Mouse (Mus musculus) heart, embryonic 15.5 days (tissue): ENCODE measurements around the gene Il22ra1. TPM values are rescaled to one million over a fixed set of nuclear protein-coding genes. Genes with fewer than 3 reads are reported as not detected.

Experiments
- ATAC-seq: fragments of 200-750 bp; cut with Nextera tagmentation; replicated peaks from 2 replicates; pipeline ENCODE4 v1.8.0; 2017; ENCODE audit warnings: low read depth, moderate TSS enrichment; ENCODE audit not compliant: insufficient number of reproducible peaks, insufficient read depth, low FRiP score
- H3K27ac ChIP-seq: fragments of 300-500 bp; sonication (generic); 2 replicates; pipeline ENCODE4 v1.5.1; 2015; ENCODE audit warnings: mild to moderate bottlenecking, inconsistent platforms
- H3K27me3 ChIP-seq: fragments of 300-500 bp; sonication (generic); 2 replicates; pipeline ENCODE4 v1.6.1; 2015; ENCODE audit warnings: inconsistent platforms
- H3K36me3 ChIP-seq: fragments of 300-500 bp; sonication (generic); 2 replicates; pipeline ENCODE4 v1.6.1; 2015; ENCODE audit warnings: mild to moderate bottlenecking, inconsistent platforms
- H3K4me1 ChIP-seq: fragments of 300-500 bp; sonication (generic); replicated peaks from 2 replicates; pipeline ENCODE4 v1.6.1; 2015; ENCODE audit warnings: inconsistent platforms
- H3K4me2 ChIP-seq: fragments of 300-500 bp; sonication (generic); 2 replicates; pipeline ENCODE4 v1.6.1; 2015; ENCODE audit warnings: inconsistent platforms, mild to moderate bottlenecking, moderate library complexity
- H3K4me3 ChIP-seq: fragments of 300-500 bp; sonication (generic); 2 replicates; pipeline ENCODE4 v1.5.1; 2015; ENCODE audit warnings: mild to moderate bottlenecking, inconsistent platforms
- H3K9ac ChIP-seq: fragments of 300-500 bp; sonication (generic); 2 replicates; pipeline ENCODE4 v1.6.1; 2015; ENCODE audit warnings: mild to moderate bottlenecking, inconsistent platforms
- H3K9me3 ChIP-seq: fragments of 300-500 bp; sonication (generic); replicated peaks from 2 replicates; pipeline ENCODE4 v1.6.1; 2016; ENCODE audit warnings: inconsistent platforms
- WGBS: fragments of 180-500 bp; shearing (Covaris S2); methylation state at CpG from one replicate; pipeline ENCODE4 v1.1.7; 2015; ENCODE audit warnings: mixed read lengths; 5-methylcytosine and 5-hydroxymethylcytosine counted together
- polyA plus RNA-seq: library from polyadenylated mRNA; unstranded; fragments of >200 nt; fragmentation: Nextera tagmentation; extraction: Ambion mirVana; gene quantifications from 2 replicates; pipeline ENCODE4 v1.2.1, GENCODE M21; 2015

Gene Il22ra1
- polyA plus RNA-seq, 1 experiment from 2014 or later = 0.06 TPM

GRCm38 (mm10) chr4:135752779-135753164 lies 24.8 kb downstream of the Il22ra1 start:
- Histone ChIP-seq H3K9me3 (peaks cover 7% of the 10 kb centered on the region), H3K27ac (no peak overlapping the region), H3K4me3 (no peak overlapping the region), H3K27me3 (no peaks in the 10 kb centered on the region), H3K36me3 (no peaks in the 10 kb centered on the region), H3K4me1 (no peaks in the 10 kb centered on the region), H3K9ac (no peak overlapping the region), H3K4me2 (no peak overlapping the region)
- ATAC-seq = no peak
- 76% methylated on average over 8 of the region's 8 CpGs for WGBS

DNA sequence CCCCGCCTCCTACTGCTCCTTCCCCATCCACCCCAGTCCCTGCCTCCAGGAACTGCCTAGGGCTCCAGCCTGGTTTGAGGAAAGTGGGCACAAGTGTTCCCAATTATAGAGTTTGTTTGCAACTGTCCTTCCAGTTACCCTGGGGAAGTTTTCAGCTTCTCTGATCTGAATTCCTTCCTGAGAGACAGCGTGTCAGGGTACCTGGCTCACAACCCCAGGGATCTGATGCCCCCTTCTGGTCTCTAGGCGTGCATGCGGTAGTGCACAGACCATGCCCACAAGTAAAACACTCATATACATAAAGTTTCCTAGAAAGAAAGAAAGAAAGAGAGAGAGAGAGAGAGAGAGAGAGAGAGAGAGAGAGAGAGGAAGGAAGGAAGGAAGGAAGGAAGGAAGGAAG lies 30.4 kb downstream of the Il22ra1 start:
- H3K9ac ChIP-seq = no peak overlapping the region
- ATAC-seq = no peak

GRCm38 (mm10) chr4:135758825-135759224 lies 30.9 kb downstream of the Il22ra1 start:
- H3K9ac ChIP-seq = no peak overlapping the region
- H3K36me3 ChIP-seq = no peaks in the 10 kb centered on the region
- H3K27ac ChIP-seq = no peak overlapping the region
- peaks cover 14% of the 10 kb centered on the region for H3K4me1 ChIP-seq
- no peak for ATAC-seq
- no peak overlapping the region for H3K4me2 ChIP-seq
- WGBS = 49% methylated on average over 6 of the region's 6 CpGs
- H3K27me3 ChIP-seq = no peaks in the 10 kb centered on the region
- H3K4me3 ChIP-seq = no peak overlapping the region
- peaks cover 7% of the 10 kb centered on the region for H3K9me3 ChIP-seq

More for the DNA sequence above, 30.4 kb downstream of the Il22ra1 start:
- no peaks in the 10 kb centered on the region for H3K27me3 ChIP-seq
- H3K27ac ChIP-seq = no peak overlapping the region
- peaks cover 14% of the 10 kb centered on the region for H3K4me1 ChIP-seq
- H3K9me3 ChIP-seq = peaks cover 7% of the 10 kb centered on the region
- 34% methylated on average over 4 of the region's 4 CpGs for WGBS
- no peaks in the 10 kb centered on the region for H3K36me3 ChIP-seq
- no peak overlapping the region for H3K4me2 ChIP-seq
- H3K4me3 ChIP-seq = no peak overlapping the region

DNA sequence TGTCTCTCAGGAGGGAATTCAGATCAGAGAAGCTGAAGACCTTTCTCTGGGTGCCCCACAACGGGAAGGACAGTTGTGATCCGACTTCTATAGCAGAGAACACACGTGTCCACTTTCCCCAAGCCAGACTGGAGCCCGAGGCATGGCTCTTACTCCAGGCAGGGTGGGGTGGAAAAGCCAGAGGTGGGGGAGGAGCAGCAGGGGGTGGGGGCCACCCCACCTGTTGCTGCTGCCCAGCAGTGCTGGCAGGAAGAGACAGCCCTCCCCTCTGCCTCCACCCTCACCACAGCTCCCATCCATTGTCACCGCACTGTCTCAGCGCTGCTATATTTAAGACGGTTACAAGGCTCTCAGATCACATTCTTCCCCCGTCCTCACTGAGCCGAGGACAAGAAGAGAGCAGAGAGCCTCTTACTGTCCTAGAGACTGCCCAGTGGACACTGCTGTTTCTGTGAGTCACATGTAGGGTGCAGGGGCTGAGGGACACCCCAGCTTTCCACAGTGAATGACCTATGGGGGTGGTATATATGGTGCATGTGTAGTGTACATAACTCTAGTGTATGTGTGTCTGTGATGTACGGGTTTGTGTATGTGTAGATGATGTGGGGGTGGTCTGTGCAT lies 31.5 kb downstream of the Il22ra1 start, which contains the start of gene Myom3:
TSS of gene Myom3 (plus strand) at position 360 of the 621 bp plus-strand sequence.
- Histone ChIP-seq H3K4me1 (peaks cover 14% of the 10 kb centered on the region), H3K9ac (no peak within 1 kb of the TSS), H3K4me3 (no peak within 1 kb of the TSS), H3K9me3 (peaks cover 1% of the 10 kb centered on the region; the same call in 1 of the 2 replicates), H3K27ac (no peak within 1 kb of the TSS), H3K4me2 (no peak within 1 kb of the TSS), H3K27me3 (no peaks in the 10 kb centered on the region), H3K36me3 (no peaks in the 10 kb centered on the region)
- WGBS = 35% methylated on average over 10 of the region's 10 CpGs
- no peak for ATAC-seq

DNA sequence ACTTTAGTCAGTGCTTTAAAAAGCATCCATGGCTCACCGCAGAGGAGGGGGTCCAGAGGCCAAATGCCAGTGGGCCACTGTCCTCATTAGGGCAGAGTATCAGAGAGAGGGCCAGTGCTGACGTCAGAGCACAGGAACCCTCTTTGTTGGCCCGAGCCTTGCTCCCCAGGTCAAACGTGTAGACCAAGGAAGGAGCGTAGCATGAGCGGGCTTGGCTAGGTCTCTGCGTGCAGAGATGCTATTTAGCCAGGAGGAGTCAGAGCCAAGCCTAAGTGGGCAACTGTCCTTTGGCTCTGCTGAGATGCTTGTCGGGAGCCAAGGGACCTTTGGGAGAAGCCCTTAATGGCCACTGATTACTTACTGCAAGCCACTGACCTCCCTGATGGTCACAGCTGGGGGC lies 33.1 kb downstream of the Il22ra1 start:
- WGBS = 67% methylated on average over 8 of the region's 8 CpGs
- no peak overlapping the region for H3K4me2 ChIP-seq
- no peak for ATAC-seq
- H3K27me3 ChIP-seq = no peaks in the 10 kb centered on the region
- H3K4me1 ChIP-seq = peaks cover 14% of the 10 kb centered on the region
- H3K9me3 ChIP-seq = no peaks in the 10 kb centered on the region
- no peaks in the 10 kb centered on the region for H3K36me3 ChIP-seq
- no peak overlapping the region for H3K4me3 ChIP-seq
- no peak overlapping the region for H3K27ac ChIP-seq
- no peak overlapping the region for H3K9ac ChIP-seq

DNA sequence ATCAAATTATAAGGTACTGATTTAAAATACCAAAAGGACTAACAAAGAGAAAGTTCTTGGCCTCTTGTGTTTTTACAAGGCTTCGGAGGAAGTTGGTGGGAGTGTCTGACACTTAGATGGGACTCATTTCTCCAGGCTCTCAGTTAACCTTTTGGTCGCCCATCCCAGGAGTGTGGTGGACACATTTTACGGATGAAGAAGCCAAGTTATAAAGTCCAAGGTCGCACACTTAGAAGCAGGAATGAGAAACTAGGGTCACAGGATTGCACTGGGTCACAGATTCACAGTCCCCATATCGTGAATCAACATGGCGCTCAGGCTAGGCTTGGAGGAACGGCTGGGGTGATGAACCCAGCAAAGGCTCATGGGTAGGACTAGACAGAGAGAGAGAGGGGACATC lies 33.6 kb downstream of the Il22ra1 start:
- Histone ChIP-seq H3K4me1 (peaks cover 14% of the 10 kb centered on the region), H3K36me3 (no peaks in the 10 kb centered on the region), H3K9ac (no peak overlapping the region), H3K4me2 (no peak overlapping the region), H3K4me3 (no peak overlapping the region), H3K27me3 (no peaks in the 10 kb centered on the region), H3K27ac (no peak overlapping the region), H3K9me3 (no peaks in the 10 kb centered on the region)
- no peak for ATAC-seq
- WGBS = 81% methylated on average over 7 of the region's 7 CpGs

- ATAC-seq = peak; percentile 59
- Histone ChIP-seq H3K27ac (no peak overlapping the region), H3K9me3 (no peaks in the 10 kb centered on the region), H3K9ac (0 out of 2 replicates have a peak overlapping the region, but pooled peaks have one; percentile 31), H3K4me2 (peak overlapping the region; percentile 63), H3K4me3 (peak overlapping the region; percentile 42), H3K36me3 (no peaks in the 10 kb centered on the region), H3K4me1 (peaks cover 14% of the 10 kb centered on the region), H3K27me3 (no peaks in the 10 kb centered on the region)
- WGBS = 10% methylated on average over 19 of the region's 19 CpGs
Observed at GRCm38 (mm10) chr4:135762251-135762906, 34.4 kb downstream of the Il22ra1 start.

DNA sequence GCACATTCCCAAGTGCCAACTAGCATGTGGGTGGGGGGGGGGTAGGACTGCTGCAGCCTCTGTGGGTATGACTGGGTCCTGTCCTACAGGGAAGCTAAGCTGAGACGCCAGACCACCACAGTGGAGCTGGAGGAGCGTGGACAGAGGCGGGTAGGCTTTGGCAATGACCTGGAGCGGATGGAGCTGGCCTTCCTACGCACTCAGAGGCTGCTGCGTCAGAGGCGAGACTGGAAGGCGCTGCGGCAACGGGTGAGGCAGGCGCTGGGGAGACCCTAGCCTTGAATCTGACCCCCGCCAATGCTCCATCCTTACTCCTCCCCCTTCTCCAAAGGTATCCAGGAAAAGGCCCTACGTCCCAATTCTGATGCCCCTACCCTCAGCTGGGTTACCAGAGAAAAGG lies 36.7 kb downstream of the Il22ra1 start:
- 86% methylated on average over 13 of the region's 13 CpGs for WGBS
- Histone ChIP-seq H3K9ac (no peak overlapping the region), H3K27ac (no peak overlapping the region), H3K4me2 (no peak overlapping the region), H3K36me3 (no peaks in the 10 kb centered on the region), H3K4me3 (no peak overlapping the region), H3K4me1 (peaks cover 11% of the 10 kb centered on the region), H3K27me3 (no peaks in the 10 kb centered on the region), H3K9me3 (no peaks in the 10 kb centered on the region)
- ATAC-seq = no peak

DNA sequence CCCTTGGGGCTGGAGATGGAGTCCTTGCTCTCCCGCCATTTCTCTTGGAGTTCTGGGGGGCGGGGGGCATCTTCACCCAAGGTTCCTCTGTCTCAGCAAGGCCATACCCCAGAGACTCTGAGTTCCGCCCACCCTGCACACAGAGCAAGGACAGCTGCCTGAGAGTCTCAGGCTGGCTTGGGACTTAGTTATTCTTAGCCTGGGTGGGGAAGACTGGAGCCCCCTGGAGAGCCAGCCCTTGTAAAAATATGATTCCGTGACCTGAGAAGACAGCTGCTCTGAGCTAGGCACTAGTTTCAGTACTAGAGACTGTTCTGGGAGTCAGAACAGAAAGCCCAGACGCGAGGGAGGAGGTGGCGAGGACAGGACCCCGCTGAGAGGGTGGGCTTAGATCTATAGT lies 37.7 kb downstream of the Il22ra1 start:
- Histone ChIP-seq H3K27ac (no peak overlapping the region), H3K36me3 (no peaks in the 10 kb centered on the region), H3K9ac (no peak overlapping the region), H3K9me3 (no peaks in the 10 kb centered on the region), H3K27me3 (no peaks in the 10 kb centered on the region), H3K4me1 (peaks cover 11% of the 10 kb centered on the region), H3K4me2 (no peak overlapping the region), H3K4me3 (no peak overlapping the region)
- 68% methylated on average over 8 of the region's 8 CpGs for WGBS
- ATAC-seq = no peak

- H3K4me2 ChIP-seq = no peak overlapping the region
- no peak overlapping the region for H3K27ac ChIP-seq
- H3K27me3 ChIP-seq = no peaks in the 10 kb centered on the region
- H3K9ac ChIP-seq = no peak overlapping the region
- no peaks in the 10 kb centered on the region for H3K9me3 ChIP-seq
- H3K4me3 ChIP-seq = no peak overlapping the region
- WGBS = 67% methylated on average over 3 of the region's 3 CpGs
- H3K4me1 ChIP-seq = peaks cover 16% of the 10 kb centered on the region
- no peaks in the 10 kb centered on the region for H3K36me3 ChIP-seq
- no peak for ATAC-seq
Observed at GRCm38 (mm10) chr4:135766976-135767375, 39.0 kb downstream of the Il22ra1 start.

- Histone ChIP-seq H3K27ac (no peak overlapping the region), H3K4me2 (no peak overlapping the region), H3K36me3 (no peaks in the 10 kb centered on the region), H3K9me3 (no peaks in the 10 kb centered on the region), H3K4me3 (no peak overlapping the region), H3K9ac (no peak overlapping the region), H3K27me3 (no peaks in the 10 kb centered on the region), H3K4me1 (peaks cover 19% of the 10 kb centered on the region)
- WGBS = 51% methylated on average over 14 of the region's 14 CpGs
- no peak for ATAC-seq
Observed at GRCm38 (mm10) chr4:135768572-135769526, 40.9 kb downstream of the Il22ra1 start.
